Mouse (Mus musculus) B cell, adult 62 days (primary cell): Measurements from ENCODE around the gene Tenm2. TPM values are rescaled to one million over a fixed set of nuclear protein-coding genes. Genes with fewer than 3 reads are reported as not detected.

Experiments used
- total RNA-seq: library from RNA; stranded (reverse); gene quantifications from 4 replicates; pipeline ENCODE4 v1.2.4, GENCODE M21; 2023

Gene Tenm2
- not detected in 4 replicates for total RNA-seq

DNA sequence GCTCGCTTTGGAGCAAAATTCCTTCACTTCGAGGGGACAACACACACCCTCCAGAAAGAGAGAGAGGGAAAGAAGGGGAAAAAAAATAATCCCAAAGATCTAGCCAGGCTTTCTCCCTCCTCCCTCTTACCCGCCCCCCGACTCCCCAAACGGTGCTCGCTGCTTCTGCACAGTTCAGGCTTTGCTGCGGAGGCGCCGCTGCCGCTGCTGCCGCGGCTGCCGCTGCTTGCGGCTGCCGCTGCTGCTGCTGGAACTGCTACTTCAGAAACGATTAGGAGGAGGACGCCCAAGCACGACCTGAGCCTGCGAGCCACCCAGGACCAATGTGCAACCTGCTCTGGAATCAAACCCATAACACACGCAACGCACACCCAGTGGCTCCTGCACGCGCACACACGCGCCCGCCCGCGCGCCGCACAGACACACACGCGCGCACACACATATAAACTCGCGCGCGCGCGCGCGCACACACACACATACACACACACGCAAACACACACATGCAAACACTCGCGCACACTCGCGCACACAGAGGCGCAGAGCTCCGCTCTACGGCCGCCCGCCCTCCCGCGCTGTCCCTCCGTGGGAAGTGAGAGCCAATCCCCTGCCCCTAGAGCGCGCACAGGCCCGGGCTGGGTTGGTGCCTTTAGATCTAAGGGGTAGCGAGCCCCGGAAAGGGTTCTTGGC is at the start of gene Tenm2:
Gene Tenm2, minus strand, starts transcription at position 51 of the 687 bp plus-strand sequence.

DNA sequence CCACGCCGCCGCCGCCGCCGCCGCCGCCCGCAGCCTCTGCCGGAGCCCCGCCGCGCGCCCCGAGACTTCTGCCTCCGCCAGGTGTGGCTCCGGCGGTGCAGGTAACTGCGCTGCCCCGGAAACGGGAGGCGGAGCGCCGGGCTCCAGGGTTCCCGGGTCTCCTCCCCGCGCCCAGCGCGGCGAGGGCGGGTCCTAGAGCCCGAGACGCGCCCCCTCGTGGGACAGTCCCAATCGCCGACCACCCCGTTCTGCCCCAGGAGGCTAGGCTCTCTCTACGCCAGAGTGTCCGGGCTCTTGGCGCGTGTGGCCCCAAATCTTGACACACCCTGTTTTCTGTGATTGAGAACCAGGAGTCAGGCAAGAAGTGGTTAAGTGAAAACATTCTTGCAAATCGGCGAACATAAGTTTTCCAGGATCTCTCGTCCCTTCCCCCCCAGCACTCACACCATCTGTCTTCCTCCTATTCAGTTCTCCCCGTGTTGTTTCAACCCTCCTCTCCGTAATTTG is 1255.3 kb downstream of the Tenm2 start, which contains the start of gene Wwc1:
Gene Wwc1, minus strand, starts transcription at position 117 of the 507 bp plus-strand sequence.

